Mouse (Mus musculus) E14TG2a.4 (cell line): ENCODE measurements around the gene U2af2.

Source experiments
- CTCF ChIP-seq: conservative IDR thresholded peaks from 2 replicates; pipeline ENCODE4 v1.5.1; 2014; ENCODE audit warnings: low read length
- NANOG ChIP-seq: IDR thresholded peaks from 2 replicates; pipeline ENCODE4 v1.6.1; 2014; ENCODE audit warnings: borderline replicate concordance, low read length, mixed read lengths
- POU5F1 ChIP-seq: IDR thresholded peaks from 2 replicates; pipeline ENCODE4 v1.6.1; 2014; ENCODE audit warnings: low read length, borderline replicate concordance

DNA sequence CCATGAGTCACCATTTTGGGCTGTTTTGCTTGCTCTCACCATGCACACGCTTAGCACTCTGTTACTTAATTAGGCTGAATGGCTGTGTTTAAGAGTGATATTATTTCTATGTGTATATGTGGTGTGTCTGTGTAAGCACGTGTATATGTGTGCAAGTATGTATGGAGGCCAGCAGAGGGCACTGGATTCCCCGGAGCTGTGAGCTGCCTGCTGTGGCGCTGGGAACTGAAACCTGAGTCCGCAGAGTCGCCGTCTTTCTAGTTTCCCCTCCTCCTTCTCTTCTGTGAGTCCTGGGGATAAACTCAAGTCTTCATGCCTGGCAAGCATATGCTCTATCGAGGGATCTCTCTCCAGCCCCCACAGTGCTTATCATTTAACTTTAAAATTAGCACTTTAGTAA, 47.4 kb downstream of the U2af2 start:
- peak; percentile 36; the same call in 1 of the 2 replicates for TF ChIP-seq CTCF
- no peak for TF ChIP-seq NANOG
- no peak for TF ChIP-seq POU5F1
